Mouse (Mus musculus) kidney, embryonic 16.5 days (tissue): ENCODE data around the gene Ghsr. TPM values are rescaled to one million over a fixed set of nuclear protein-coding genes. Genes with fewer than 3 reads are reported as not detected.
A peak's percentile ranks its signal among the peaks of the same experiment; 100 is the strongest.

ENCODE experiments used
- ATAC-seq: fragments of 200-750 bp; cut with Nextera tagmentation; 2 replicates; pipeline ENCODE4 v1.8.0; 2017; ENCODE audit warnings: moderate TSS enrichment; ENCODE audit not compliant: low FRiP score, low TSS enrichment
- H3K27ac ChIP-seq: fragments of 300-500 bp; sonication (generic); 2 replicates; pipeline ENCODE4 v1.5.1; 2014; ENCODE audit warnings: low read length
- H3K27me3 ChIP-seq: fragments of 300-500 bp; sonication (generic); 2 replicates; pipeline ENCODE4 v1.6.1; 2014; ENCODE audit warnings: low read length, control low read depth, mixed read lengths; ENCODE audit not compliant: insufficient read depth
- H3K36me3 ChIP-seq: fragments of 300-500 bp; sonication (generic); 2 replicates; pipeline ENCODE4 v1.6.1; 2014; ENCODE audit warnings: low read length, control low read depth, mixed read lengths; ENCODE audit not compliant: insufficient read depth
- H3K4me1 ChIP-seq: fragments of 300-500 bp; sonication (generic); 2 replicates; pipeline ENCODE4 v1.6.1; 2014; ENCODE audit warnings: low read length, control low read depth, mixed read lengths; ENCODE audit not compliant: insufficient read depth
- H3K4me2 ChIP-seq: fragments of 300-500 bp; sonication (generic); replicated peaks from 2 replicates; pipeline ENCODE4 v1.6.1; 2014; ENCODE audit warnings: low read depth, low read length
- H3K4me3 ChIP-seq: fragments of 300-500 bp; sonication (generic); 2 replicates; pipeline ENCODE4 v1.5.1; 2014; ENCODE audit warnings: mild to moderate bottlenecking, low read length
- H3K9ac ChIP-seq: fragments of 300-500 bp; sonication (generic); replicated peaks from 2 replicates; pipeline ENCODE4 v1.6.1; 2014; ENCODE audit warnings: low read length
- H3K9me3 ChIP-seq: fragments of 300-500 bp; sonication (generic); 2 replicates; pipeline ENCODE4 v1.6.1; 2016; ENCODE audit warnings: low read length, control low read depth
- WGBS: fragments of 180-500 bp; shearing (Covaris S2); extraction: QIAGEN DNeasy Blood & Tissue Kit; methylation state at CpG from one replicate; pipeline ENCODE4 v1.1.7; 2014; 5-methylcytosine and 5-hydroxymethylcytosine counted together
- polyA plus RNA-seq: library from polyadenylated mRNA; unstranded; fragments of >200 nt; fragmentation: Nextera tagmentation; extraction: Ambion mirVana; gene quantifications from 2 replicates; pipeline ENCODE4 v1.2.1, GENCODE M21; 2015

Gene Ghsr
- polyA plus RNA-seq, 1 experiment from 2014 or later = not detected

GRCm38 (mm10) chr3:27348462-27348861 is 22.7 kb upstream of the Ghsr start:
- ATAC-seq = no peak
- no peak overlapping the region for H3K27ac ChIP-seq
- 77% methylated on average over 5 of the region's 5 CpGs for WGBS
- H3K27me3 ChIP-seq = no peaks in the 10 kb centered on the region
- H3K9me3 ChIP-seq = no peaks in the 10 kb centered on the region
- H3K4me3 ChIP-seq = no peak overlapping the region
- no peak overlapping the region for H3K4me2 ChIP-seq
- no peaks in the 10 kb centered on the region for H3K4me1 ChIP-seq
- no peak overlapping the region for H3K9ac ChIP-seq
- no peaks in the 10 kb centered on the region for H3K36me3 ChIP-seq

- WGBS = 46% methylated on average over 9 of the region's 9 CpGs
- H3K4me3 ChIP-seq = no peak overlapping the region
- H3K36me3 ChIP-seq = no peaks in the 10 kb centered on the region
- H3K27ac ChIP-seq = no peak overlapping the region
- H3K9ac ChIP-seq = no peak overlapping the region
- H3K4me1 ChIP-seq = no peaks in the 10 kb centered on the region
- H3K27me3 ChIP-seq = no peaks in the 10 kb centered on the region
- H3K4me2 ChIP-seq = no peak overlapping the region
- H3K9me3 ChIP-seq = no peaks in the 10 kb centered on the region
- peak; percentile 89 for ATAC-seq
Measured at GRCm38 (mm10) chr3:27351105-27351504, 20.0 kb upstream of the Ghsr start.

GRCm38 (mm10) chr3:27359100-27359720 is 11.9 kb upstream of the Ghsr start:
- WGBS = 83% methylated on average over 2 of the region's 2 CpGs

GRCm38 (mm10) chr3:27370125-27370524 is 1.0 kb upstream of the Ghsr start:
- H3K4me3 ChIP-seq = no peak overlapping the region
- no peak overlapping the region for H3K9ac ChIP-seq
- H3K36me3 ChIP-seq = no peaks in the 10 kb centered on the region
- ATAC-seq = peak; percentile 51; the same call in 1 of the 2 replicates
- peaks cover 52% of the 10 kb centered on the region for H3K27me3 ChIP-seq
- no peak overlapping the region for H3K27ac ChIP-seq
- peaks cover 10% of the 10 kb centered on the region for H3K4me1 ChIP-seq
- no peak overlapping the region for H3K4me2 ChIP-seq
- WGBS = 5% methylated on average over 10 of the region's 10 CpGs
- H3K9me3 ChIP-seq = no peaks in the 10 kb centered on the region

More at GRCm38 (mm10) chr3:27359100-27359720, 11.9 kb upstream of the Ghsr start:
- Histone ChIP-seq H3K4me1 (no peaks in the 10 kb centered on the region), H3K9me3 (no peaks in the 10 kb centered on the region), H3K9ac (no peak overlapping the region), H3K27ac (no peak overlapping the region), H3K4me2 (no peak overlapping the region), H3K4me3 (no peak overlapping the region), H3K27me3 (no peaks in the 10 kb centered on the region), H3K36me3 (no peaks in the 10 kb centered on the region)
- no peak for ATAC-seq

- no peak overlapping the region for H3K9ac ChIP-seq
- H3K27me3 ChIP-seq = peaks cover 52% of the 10 kb centered on the region
- no peak overlapping the region; the same call in 1 of the 2 replicates for H3K4me3 ChIP-seq
- H3K36me3 ChIP-seq = no peaks in the 10 kb centered on the region
- no peak overlapping the region for H3K27ac ChIP-seq
- WGBS = 3% methylated on average over 20 of the region's 20 CpGs
- no peak for ATAC-seq
- H3K4me1 ChIP-seq = peaks cover 10% of the 10 kb centered on the region
- H3K4me2 ChIP-seq = no peak overlapping the region
- no peaks in the 10 kb centered on the region for H3K9me3 ChIP-seq
Measured at GRCm38 (mm10) chr3:27370582-27371275, 422 bp upstream of the Ghsr start.

DNA sequence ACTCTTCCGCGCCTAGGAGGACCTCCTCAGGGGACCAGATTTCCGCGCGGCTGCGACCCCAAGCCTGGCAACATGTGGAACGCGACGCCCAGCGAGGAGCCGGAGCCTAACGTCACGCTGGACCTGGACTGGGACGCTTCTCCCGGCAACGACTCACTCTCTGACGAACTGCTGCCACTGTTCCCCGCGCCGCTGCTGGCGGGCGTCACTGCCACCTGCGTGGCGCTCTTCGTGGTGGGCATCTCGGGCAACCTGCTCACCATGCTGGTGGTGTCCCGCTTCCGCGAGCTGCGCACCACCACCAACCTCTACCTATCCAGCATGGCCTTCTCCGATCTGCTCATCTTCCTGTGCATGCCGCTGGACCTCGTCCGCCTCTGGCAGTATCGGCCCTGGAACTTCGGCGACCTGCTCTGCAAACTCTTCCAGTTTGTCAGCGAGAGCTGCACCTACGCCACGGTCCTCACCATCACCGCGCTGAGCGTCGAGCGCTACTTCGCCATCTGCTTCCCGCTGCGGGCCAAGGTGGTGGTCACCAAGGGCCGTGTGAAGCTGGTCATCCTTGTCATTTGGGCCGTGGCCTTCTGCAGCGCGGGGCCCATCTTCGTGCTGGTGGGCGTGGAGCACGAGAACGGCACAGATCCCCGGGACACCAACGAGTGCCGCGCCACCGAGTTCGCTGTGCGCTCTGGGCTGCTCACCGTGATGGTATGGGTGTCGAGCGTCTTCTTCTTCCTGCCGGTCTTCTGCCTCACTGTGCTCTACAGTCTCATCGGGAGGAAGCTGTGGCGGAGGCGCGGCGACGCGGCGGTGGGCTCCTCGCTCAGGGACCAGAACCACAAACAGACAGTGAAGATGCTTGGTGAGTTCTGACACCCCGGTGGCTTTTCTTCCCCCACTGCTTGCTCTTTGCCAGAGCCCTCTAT is 837 bp downstream of the Ghsr start:
- Histone ChIP-seq H3K36me3 (no peaks in the 10 kb centered on the region), H3K27me3 (peaks cover 55% of the 10 kb centered on the region), H3K9me3 (no peaks in the 10 kb centered on the region), H3K9ac (no peak overlapping the region), H3K4me2 (peak overlapping the region; percentile 42), H3K4me3 (peak overlapping the region; percentile 31), H3K27ac (no peak overlapping the region), H3K4me1 (peaks cover 10% of the 10 kb centered on the region)
- ATAC-seq = 0 out of 2 replicates have a peak, but pooled peaks have one; percentile 35
- WGBS = 1% methylated on average over 77 of the region's 77 CpGs

DNA sequence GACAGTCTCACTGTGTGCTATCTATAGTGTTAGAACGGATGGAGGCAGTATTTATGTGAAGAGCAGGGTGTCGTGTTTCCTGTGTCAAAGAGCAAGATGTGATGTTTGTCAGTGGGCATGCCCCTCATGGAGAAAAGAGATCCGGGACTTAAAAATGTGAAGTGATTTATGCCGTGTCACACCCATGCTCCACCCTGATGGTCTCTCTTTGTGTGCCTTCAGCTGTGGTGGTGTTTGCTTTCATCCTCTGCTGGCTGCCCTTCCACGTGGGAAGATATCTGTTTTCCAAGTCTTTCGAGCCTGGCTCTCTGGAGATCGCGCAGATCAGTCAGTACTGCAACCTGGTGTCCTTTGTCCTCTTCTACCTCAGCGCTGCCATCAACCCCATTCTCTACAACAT is 3.2 kb downstream of the Ghsr start:
- H3K4me3 ChIP-seq = no peak overlapping the region
- no peak overlapping the region for H3K27ac ChIP-seq
- H3K9ac ChIP-seq = no peak overlapping the region
- peak; percentile 57 for ATAC-seq
- H3K4me2 ChIP-seq = no peak overlapping the region
- no peaks in the 10 kb centered on the region for H3K36me3 ChIP-seq
- peaks cover 10% of the 10 kb centered on the region for H3K4me1 ChIP-seq
- 28% methylated on average over 9 of the region's 9 CpGs for whole genome bisulfite sequencing
- H3K27me3 ChIP-seq = peaks cover 56% of the 10 kb centered on the region
- no peaks in the 10 kb centered on the region for H3K9me3 ChIP-seq

GRCm38 (mm10) chr3:27377935-27378334 is 6.8 kb downstream of the Ghsr start:
- Histone ChIP-seq H3K27me3 (peaks cover 23% of the 10 kb centered on the region), H3K36me3 (no peaks in the 10 kb centered on the region), H3K27ac (no peak overlapping the region), H3K9ac (no peak overlapping the region), H3K9me3 (no peaks in the 10 kb centered on the region), H3K4me1 (no peaks in the 10 kb centered on the region), H3K4me3 (no peak overlapping the region), H3K4me2 (no peak overlapping the region)
- no peak for ATAC-seq
- 79% methylated on average over 4 of the region's 4 CpGs for WGBS

- 65% methylated on average over 3 of the region's 3 CpGs for WGBS
- ATAC-seq = no peak
- Histone ChIP-seq H3K27ac (no peak overlapping the region), H3K4me1 (no peaks in the 10 kb centered on the region), H3K9me3 (no peaks in the 10 kb centered on the region), H3K36me3 (no peaks in the 10 kb centered on the region), H3K4me3 (no peak overlapping the region), H3K27me3 (no peaks in the 10 kb centered on the region), H3K9ac (no peak overlapping the region), H3K4me2 (no peak overlapping the region)
Measured at GRCm38 (mm10) chr3:27384836-27385235, 13.7 kb downstream of the Ghsr start.
